Mouse (Mus musculus) embryo, embryonic 10.5 days (tissue): ENCODE measurements around the gene Hsf5.
A peak's percentile ranks its signal among the peaks of the same experiment; 100 is the strongest.

Source experiments
- DNase-seq: peaks from one replicate; pipeline ENCODE4 v3.0.0-alpha.2; 2015; ENCODE audit warnings: low spot score

Gene Hsf5

DNA sequence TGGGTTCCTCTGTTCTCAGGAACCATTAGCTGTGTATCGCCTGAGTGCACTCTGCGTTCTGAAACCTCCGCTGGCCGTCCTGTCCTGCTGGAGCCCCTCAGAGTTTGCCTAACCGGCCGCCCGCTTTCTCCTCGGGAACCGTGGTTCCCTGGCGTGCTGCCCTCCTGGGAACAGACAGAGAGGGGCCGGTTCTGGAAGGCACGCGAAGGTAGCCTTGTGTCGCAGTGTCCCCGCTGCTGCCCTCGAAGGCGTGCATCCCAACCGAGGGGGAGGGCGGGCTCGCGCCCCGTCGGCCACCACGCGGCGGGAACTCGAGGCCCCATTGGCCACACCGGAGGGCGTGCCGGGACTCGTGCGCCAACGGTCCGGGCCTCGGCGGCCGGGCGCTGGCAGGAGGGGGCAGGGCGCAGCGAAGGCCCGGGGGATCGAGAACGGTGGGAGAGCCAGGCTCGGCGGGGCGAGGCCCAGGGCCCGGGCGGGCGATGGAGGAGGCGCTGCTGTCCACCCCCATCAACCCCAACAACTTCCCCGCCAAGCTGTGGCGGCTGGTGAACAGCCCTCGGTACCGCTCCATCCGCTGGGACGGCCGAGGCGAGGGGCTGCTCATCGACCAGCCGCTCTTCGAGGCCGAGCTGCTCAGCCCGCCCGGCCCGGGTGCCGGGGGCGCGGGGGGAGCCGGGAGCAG, at the start of gene Hsf5:
Gene Hsf5 (plus strand): TSS at position 375 of the 685 bp plus-strand sequence.
- no peak for DNase-seq

DNA sequence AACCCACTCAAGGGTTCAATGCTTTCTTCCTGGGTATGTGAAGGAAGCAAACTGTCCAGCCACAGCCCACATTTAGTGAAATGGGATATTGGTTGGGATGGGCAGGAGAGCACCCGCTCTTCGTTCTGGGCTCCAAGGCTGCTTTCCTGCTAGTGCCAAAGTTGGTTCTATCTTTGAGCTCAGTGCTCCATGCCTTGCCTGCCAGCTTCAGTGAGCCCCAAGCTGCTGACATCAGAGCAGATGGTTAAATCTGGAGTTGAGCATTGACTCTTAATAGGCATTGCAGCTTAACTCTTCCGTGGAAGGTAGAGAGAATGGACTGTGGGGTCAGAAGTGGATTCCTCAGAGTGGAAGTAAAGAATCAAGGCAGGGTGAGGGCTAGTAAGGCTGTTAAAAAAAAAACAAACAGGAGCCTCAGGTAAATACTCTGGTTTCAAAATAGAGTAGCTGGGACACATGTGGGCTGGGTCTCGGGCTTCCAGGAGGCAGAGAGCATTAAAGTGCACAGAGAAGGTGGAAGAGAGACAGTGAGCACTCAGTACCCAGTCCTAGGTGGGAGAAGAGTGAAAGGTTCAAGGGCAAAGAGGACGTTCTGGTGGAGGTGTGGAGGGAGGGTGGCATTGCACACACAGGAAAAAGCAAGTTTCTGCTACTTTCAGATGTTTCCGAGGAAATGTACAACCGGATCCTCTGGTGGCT, 48.6 kb upstream of the Hsf5 start, which contains the start of gene Sept4:
Gene Sept4 (plus strand): TSS at position 649 of the 699 bp plus-strand sequence.
- no peak for DNase-seq

DNA sequence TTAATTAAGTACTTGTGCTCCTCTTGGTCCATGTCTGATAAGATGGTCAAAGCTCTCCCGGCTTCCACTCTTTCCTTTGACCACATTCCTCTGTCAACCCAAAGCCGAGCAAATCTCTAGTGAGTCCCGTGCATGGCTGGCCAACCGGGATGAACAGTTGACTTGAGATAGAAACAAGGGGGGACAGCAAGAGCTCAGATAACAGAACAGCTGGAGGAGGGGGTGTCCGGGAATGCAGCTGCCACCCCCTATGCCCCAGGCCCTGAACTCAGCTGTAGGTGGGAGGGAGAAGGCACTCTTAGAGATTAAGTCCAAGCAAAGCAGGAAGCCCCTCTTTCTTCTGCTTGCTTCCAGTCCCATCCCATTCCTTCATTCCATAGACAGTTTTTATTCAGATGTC, 46.2 kb upstream of the Hsf5 start:
- no peak for DNase-seq

DNA sequence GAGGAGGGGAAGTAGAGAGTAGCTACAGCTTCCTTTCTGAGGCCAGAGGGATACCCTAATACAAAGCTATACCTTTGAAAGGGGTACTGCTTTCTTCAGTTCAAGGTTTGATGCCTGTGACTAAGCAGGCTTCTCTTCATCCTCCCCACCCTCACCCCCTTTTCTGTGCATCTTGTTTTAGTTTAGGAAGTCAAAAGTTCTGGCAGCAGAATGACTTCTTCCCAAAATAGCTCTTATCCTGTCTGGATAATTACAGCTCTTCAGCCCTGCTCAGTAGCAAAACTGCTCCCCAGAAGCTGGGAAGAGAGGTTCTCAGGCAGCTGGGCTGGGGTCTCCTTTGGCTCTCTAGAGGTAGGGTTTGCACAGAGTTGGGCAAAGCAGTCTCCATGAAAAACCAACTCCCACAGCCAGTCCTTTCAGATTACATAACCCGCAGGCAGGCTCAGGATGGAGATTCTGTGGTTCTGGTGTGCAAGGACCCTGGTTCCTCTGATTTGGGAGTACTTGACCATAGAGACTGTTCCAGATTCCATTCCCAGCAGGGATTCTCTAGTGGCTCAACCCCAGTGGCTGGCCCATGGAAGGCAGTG, 45.5 kb upstream of the Hsf5 start:
- DNase-seq: no peak

DNA sequence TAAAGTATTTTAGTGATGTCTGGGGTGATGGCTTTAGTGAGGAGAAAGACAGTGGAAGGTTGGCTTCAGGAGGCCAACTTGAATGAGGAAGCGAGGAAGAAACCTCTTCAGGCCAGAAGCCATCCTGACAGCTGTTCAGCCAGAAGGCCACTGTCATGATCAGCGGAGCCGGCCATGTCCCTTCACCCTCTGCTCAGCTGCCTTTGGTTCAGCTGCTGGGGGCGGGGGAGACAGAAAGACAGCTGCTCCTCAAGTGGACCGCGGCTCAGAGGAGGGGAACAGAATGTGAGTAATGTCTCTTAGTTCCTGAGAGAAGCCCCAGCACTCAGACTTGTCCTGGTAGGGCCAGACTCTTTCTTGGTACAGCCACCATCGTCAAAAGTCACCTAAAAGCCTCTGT, 43.2 kb upstream of the Hsf5 start:
- DNase-seq: no peak

DNA sequence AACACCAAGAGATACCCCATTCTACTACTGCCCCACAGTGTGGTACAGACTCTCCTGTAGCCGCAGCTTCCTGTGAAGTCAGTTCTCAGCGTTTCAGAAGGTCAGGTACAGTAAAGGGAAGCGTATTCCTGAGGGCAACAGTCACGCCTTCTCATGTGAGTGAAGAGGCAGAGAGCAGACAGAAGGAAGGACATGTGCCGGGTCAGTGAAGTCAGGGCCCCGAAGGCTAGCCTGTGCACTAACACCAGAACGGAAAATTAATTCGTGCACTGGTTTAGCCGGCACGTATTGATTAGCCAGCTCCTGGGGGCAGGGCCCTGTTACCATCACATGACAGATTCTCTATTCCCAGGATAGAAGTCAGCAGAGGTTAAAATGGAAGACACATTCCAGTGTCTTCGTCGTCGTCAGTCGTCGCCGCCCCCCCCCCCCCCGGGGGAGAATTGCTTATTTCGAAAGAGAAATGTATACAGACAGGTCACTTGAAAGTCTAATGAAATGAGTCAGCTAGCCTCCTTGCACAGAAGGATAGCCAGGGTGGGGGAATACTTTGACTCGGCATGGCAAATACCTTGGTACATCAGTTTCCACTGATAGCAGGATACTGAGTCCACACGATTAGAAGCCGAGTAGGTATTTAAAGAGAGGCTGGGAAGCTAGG, 42.3 kb upstream of the Hsf5 start:
- DNase-seq: no peak

DNA sequence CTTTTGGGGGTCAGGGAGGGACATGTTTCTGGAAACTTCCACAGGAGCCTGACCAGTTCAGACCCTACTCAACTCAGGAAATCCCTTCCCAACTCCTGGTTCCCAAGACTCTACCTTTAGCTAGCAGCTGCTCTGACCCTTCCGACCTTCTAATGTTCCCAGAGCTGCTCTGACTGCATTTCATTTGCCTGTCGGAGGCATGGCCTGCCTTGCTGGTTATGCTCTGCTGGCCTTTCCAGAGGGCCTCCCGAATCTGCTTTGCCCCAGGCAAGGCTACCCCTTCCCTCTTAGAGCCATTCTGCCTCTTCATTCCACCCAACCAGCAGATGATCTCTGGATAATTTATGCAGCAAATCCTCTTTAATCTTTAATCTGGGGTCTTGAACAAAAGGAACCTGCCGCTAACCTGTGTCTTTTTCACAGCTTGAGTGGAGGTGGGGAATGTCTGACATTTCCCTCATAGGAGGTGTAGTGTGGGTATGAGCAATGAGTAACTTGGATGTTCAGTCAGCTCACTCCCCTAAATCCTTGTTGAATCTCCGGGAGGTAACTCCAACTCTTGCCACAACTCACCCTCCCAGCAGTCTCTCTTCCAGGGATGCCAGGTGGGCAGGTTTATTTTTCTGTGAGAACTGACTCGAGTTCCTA, 39.2 kb upstream of the Hsf5 start:
- DNase-seq: no peak

DNA sequence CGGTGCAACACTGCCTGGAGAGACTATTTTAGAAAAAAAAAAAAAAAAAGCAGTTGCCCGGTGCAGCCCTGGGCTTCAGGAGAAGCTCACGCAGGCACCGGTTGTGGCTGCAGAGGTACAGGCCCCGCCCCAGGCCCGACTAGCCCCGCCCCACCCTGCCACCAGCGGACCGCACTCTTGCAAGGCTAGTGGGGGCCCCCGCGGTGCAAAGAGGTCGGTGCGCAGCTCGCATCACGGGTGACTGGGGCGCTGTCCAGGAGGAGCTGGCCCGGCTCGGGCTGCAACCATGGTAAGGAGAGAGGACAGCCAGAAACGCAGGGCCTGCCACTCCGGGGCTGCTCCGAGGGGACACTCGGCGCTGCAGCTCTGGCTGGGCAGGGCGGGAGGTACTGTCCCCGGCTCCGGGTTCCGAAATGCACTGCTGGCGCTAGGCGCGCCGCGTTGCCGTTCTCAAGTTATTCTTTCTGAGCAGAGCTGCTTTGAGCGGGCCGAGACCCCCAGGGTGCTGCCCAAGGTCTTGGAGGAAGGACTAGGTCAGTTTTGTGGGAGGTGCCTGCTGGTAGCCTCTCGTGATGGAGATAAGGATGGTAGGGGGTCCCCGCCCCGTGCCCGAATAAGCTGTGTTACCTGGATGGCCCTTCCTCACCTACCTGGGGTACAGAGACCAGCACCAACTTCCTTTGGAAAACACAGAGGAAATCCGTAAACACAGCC, 38.6 kb upstream of the Hsf5 start:
- DNase-seq: peak; percentile 68

DNA sequence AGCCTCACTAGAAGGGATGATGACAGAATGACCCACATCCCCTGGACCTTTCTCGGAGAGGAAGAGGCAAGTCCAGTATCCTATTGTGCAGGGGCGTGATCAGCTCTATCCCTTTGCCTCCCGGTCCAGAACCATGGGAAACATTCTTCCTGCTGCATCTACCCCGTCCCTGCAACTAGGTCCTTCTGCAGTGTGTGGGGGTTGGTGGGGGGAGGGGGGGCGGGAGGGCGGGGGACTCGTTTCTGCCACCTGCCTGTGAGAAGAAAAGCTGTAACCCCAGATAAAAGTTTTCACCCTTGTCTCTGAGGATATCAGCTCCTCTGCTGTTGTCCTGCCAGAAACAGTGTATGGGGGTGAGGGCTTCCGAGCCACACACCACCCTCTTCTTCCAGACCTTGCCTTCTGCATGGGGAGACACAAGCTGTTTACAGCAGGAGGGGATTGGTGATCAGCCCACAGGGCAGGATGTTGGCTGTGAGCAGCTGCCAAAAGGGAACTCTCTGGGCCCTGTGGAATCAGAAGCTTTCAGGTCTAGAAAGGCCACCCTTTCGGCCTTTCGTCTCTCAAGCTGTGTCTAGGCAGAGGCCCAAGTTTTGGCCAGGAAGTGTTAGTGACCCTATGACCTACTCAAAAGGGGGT, 37.9 kb upstream of the Hsf5 start:
- DNase-seq: no peak

DNA sequence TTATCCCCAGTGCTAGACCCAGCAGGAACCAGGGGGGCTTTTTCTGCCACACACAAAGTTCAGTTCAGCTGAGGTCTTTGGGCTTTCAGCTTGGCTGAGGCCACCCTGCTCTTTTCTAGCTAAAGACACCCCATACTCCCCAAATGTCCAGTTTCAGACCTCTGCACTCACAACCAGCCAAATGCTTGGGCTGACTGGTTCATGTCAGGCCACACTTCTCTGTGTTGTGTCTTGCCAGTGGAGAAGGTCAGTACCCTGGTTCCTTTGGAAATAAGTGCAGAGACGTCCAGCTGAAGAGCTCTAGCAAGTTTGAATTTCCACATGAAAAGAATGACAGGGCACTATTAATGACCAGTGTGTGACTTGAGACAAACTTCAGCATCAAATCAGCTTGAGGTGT, 37.3 kb upstream of the Hsf5 start:
- no peak for DNase-seq

DNA sequence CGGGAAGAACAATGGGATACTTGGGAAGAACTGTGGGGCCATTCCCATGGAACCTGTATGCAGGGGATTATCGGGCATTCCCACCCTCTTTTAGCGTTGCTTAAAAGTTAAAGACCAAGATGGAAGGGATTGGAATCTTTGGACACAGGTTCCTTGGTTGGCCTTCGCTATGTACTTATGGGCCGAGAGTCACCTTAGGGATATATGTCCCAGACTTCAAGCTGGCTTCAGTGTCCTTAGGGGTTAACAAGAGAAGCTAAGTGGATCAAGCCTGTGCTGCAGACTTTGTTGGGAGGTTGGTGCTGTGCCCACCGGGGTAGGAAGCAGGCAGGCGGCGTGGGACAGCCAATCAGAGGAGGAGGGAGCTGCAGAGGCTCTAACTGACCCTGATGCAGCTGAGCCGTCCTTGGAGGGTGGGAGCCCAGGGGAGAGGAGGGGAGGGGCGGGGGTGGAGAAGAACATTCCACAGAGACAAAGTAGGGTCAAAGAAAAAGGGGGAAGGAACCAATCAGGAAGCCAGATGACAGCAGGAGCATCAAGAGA, 36.4 kb upstream of the Hsf5 start:
- DNase-seq: no peak

DNA sequence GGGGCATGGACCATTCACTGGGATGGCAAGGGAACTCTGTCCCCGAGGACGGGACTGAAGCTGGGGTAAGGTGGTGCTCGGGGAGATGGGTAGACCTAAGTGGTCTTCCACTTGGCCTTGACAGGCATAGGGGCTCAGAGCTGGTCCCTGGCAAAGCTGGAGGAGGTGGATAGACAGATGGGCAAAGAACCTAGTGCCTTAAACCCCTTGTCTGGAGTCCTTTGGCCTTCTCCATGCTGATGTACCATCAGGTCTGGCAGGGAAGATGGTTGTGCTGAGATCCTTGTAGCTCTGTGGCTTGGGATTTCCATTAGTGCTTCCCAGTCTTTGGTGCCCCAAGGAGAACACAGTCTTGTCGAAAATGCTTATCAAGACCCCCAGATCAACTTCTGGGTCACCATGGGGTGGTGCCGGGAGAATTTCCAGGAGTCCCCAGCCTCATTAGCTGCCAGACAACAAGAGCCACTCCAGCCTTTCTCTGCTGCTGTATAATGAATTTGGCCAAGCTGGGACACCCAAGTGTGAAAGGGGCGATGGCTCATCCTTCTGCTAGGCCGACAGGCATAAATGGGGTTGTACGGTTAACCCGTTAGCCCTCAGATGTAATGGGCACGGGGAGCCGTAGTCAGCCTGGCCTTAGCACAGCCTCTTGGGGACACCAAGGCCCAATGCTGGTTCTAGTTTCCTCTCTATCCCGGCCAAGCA, 35.7 kb upstream of the Hsf5 start:
- no peak for DNase-seq

DNA sequence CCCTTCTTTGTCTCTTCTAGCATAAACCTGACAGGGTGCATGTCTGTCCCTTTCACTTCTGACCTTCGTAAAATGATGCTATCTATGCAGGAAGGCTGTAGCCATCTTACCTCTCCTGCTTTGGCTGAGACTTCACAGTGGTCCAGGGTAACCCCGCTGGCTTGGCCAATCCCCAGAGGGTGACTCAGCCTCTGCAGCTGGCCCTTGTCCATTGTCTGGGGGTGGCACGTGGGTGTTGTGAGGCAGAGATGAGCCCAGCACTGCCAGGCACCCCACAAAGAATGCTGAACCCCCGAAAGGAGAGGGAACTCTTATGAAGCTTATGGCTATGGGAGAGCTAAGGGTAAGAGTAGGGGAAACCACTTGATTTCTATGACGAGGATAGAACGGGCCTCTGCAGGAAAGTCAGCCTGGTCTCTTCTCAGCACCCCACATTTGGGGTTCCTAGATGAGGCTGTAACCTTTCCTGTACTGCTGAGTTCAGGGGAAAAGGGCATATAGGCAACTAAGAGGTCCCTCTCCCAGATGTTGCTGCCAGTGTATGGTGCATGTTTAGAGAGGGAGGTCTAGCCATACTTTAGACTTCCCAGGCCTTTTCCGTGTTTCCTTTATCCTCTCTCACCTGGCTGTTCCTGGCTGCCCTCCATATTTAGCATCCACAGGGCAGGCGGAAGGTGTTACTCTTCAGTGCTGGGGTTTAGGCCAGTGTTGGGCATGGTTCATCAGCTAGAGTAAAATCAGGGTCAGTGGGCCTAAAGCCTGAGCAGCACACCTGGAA, 34.8 kb upstream of the Hsf5 start:
- DNase-seq: no peak

DNA sequence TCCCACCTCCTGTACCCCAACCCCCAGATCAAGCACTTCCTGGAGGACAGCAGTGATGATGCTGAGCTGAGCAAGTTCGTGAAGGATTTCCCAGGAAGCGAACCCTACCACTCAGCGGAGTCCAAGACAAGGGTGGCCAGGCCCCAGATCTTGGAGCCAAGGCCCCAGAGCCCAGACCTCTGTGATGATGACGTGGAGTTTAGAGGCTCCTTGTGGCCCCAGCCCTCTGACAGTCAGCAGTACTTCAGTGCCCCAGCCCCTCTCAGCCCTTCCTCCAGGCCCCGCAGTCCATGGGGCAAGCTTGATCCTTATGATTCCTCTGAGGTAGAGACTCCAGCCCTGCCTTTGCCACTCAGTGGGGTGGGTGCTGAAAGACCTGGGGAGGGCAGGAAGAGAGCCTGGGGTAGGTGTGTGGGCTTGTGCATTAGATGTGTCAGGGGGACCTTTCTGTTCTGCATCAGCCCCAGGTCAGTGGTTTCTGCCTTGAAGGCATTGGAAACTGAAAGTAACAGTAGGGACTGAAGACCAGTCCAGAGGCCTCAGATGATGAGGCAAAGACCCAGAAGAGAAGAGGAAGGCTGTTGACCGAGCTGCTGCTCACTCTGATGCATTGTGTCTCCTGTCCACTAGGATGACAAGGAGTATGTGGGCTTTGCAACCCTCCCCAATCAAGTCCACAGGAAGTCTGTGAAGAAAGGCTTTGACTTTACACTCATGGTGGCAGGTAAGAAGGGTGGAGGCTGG, 33.5 kb upstream of the Hsf5 start:
- DNase-seq: no peak

DNA sequence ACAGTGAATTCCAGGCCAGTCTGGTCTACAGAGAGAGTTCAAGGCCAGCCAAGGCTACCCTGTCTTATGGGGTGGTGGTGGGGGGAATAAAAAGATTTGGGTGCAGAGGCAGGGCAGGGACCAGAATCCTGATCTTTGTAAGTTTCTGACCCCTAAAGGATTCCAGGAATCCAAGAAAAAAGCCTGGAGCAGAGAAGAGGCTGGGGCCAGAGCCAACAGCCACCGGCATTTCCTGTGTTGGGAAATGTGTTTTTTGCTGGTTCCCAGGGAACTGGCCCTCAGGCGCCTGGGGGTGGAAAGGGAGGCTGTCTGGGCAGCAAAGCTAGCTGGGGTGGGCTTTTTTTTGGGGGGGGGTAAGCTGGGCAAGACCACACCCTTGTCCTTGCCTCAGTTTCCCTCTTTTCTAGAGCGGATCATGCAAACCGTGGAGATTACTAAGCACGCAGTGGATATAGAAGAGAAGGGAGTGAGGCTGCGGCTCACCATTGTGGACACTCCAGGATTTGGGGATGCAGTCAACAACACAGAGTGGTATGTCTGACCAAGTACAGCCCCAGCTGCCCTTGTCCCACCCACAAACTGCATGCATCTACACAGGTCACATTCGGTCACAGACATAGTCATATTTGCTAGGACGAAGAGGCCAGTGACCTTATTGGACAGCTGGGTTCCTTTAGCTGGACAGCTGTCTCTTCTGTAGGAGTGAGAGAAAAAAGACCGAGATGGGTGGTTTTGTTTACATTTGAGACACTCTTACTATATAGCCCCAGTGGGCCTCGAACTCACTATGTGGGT, 32.1 kb upstream of the Hsf5 start:
- DNase-seq: no peak

DNA sequence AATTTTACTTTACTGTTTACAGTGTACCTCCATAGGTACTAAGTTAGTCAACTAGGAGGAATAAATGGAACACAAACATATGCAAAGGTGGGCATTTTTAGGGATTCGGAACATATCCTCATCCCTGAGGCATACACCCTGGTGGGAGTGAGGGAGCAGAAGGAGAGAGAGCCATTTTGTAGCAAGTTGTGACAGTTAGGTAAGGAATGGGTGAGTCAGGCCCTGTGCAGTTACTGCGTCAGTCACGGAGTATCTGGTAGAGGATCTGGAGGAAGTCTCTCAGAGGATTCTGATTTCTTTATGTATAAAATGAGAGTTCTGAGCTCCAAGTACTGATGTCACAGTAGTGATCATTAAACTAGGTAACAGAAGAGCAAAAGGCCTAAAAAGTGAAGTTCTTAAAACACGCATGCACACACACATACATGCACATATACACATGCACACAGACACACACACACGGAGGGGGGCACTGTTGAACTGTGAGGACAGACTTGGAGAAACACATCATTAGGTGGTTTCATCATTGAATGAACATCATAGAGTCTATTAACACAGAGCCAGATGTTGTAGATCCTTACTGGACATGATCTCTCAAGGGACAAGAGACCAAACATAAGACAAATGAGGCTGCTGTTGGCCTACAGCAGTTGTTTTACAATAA, 29.6 kb upstream of the Hsf5 start:
- no peak for DNase-seq

DNA sequence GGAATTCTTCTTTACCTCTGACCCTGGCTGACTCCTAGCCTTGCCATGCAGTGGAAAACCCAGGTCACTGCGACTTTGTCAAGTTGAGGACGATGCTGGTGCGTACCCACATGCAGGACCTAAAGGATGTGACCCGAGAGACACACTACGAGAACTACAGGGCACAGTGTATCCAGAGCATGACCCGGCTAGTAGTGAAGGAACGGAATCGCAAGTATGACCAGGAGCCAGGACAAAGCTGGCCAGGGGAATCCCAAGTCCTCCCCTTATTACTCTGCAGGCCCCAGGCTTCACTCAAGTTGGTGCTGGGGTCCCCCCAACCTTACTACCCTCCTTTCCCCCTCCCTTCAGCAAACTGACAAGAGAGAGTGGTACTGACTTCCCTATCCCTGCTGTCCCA, 27.4 kb upstream of the Hsf5 start:
- no peak for DNase-seq
